ENCODE assay signal across 9 mouse cellular contexts in the genomic region with DNA sequence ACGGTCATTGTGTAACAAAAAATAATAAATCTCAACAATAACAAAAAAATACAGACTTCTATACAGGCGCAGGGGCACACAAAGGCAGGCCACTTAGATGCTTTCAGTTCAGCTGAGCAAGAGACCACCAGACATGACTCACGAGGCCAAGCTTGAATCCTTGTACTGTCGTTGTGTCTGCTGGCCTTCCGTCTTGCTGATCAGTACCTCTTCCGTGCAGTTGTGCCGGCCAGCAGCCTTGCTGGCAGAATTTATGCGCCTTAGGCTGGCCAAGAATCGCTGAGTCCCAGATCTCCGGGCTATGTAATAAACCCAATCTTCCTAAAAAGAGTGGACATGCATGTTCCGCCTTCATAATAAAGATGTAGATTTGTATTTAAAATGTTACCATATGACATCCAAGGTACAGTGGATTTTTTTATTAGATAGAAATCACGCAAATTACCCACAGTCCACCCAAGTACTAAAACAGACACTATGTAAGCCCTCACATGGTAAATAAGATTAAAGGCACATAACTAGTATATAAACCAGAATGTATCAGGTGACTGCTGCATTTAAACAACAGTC. TPM values are rescaled to one million over a fixed set of nuclear protein-coding genes. Genes with fewer than 3 reads are reported as not detected.
A peak's percentile ranks its signal among the peaks of the same experiment; 100 is the strongest.
DNase-seq lines count a peak whose midpoint lies in the region; ATAC-seq lines count a peak whose summit lies in the region.
"Had no signal": no experiment of that assay in that cellular context is flagged by ENCODE, and none has a peak within 500 bp of the region (broad histone marks: within the 10 kb centered on the region; RNA-seq: fewer than 3 reads in every experiment).

No protein-coding gene starts in this region.

- H3K4me2 ChIP-seq in embryonic facial prominence, embryonic 11.5 days (ENCODE audit: low read depth, low read length) = peak overlapping the region; percentile 99
- H3K4me2 ChIP-seq in midbrain, embryonic 13.5 days (replicated peaks) = peak overlapping the region; percentile 96

- no peaks in the 10 kb centered on the region for H3K36me3 ChIP-seq in embryonic facial prominence, embryonic 11.5 days (replicated peaks; ENCODE audit: control insufficient read depth, insufficient read depth, low read depth, low read length)
- peaks cover 38% of the 10 kb centered on the region for H3K36me3 ChIP-seq in hindbrain, embryonic 10.5 days
- peaks cover 26% of the 10 kb centered on the region for H3K36me3 ChIP-seq in midbrain, embryonic 13.5 days

- WGBS in embryonic facial prominence, embryonic 11.5 days = 59% methylated on average over 12 of the region's 12 CpGs
- 66% methylated on average over 12 of the region's 12 CpGs for WGBS in hindbrain, embryonic 10.5 days
- 59% methylated on average over 12 of the region's 12 CpGs for WGBS in midbrain, embryonic 13.5 days

- H3K27ac ChIP-seq in embryonic facial prominence, embryonic 11.5 days (replicated peaks; ENCODE audit: low read depth, low read length) = peak overlapping the region; percentile 76; the same call in 1 of the 2 replicates
- peak overlapping the region; percentile 95 for H3K27ac ChIP-seq in hindbrain, embryonic 10.5 days
- peak overlapping the region; percentile 85 for H3K27ac ChIP-seq in midbrain, embryonic 13.5 days

- H3K4me1 ChIP-seq in embryonic facial prominence, embryonic 11.5 days (ENCODE audit: control insufficient read depth, insufficient read depth, low read length) = no peaks in the 10 kb centered on the region
- peaks cover 17% of the 10 kb centered on the region for H3K4me1 ChIP-seq in hindbrain, embryonic 10.5 days (replicated peaks)
- H3K4me1 ChIP-seq in midbrain, embryonic 13.5 days (replicated peaks) = peaks cover 19% of the 10 kb centered on the region

- peak; percentile 18 for DNase-seq in kidney, postnatal 10 days
- no peak for DNase-seq in kidney, adult 9 months
- DNase-seq in embryonic facial prominence, embryonic 11.5 days (ENCODE audit: low spot score) = peak; percentile 8
- peak; percentile 6 for DNase-seq in hindbrain, embryonic 10.5 days (ENCODE audit: low spot score)
- DNase-seq in ovary, postnatal 10 days (ENCODE audit: low spot score) = no peak
- DNase-seq in layer of hippocampus, adult 18-20 months (ENCODE audit: low spot score in 2 of 2) = no peak
- DNase-seq in B cell, adult 2 months = no peak

- H3K9ac ChIP-seq in embryonic facial prominence, embryonic 11.5 days (replicated peaks; ENCODE audit: low read length) = peak overlapping the region; percentile 93
- peak overlapping the region; percentile 86 for H3K9ac ChIP-seq in midbrain, embryonic 13.5 days (replicated peaks)

- ATAC-seq in embryonic facial prominence, embryonic 11.5 days (replicated peaks; ENCODE audit: insufficient number of reproducible peaks, low FRiP score, low TSS enrichment, low read depth) = no peak
- ATAC-seq in midbrain, embryonic 13.5 days = 0 out of 2 replicates have a peak, but pooled peaks have one; percentile 28

- H3K27me3 ChIP-seq in embryonic facial prominence, embryonic 11.5 days (ENCODE audit: control insufficient read depth, insufficient read depth, low read length) = no peaks in the 10 kb centered on the region
- no peaks in the 10 kb centered on the region for H3K27me3 ChIP-seq in hindbrain, embryonic 10.5 days (ENCODE audit: insufficient read depth, poor library complexity, severe bottlenecking)
- H3K27me3 ChIP-seq in midbrain, embryonic 13.5 days = no peaks in the 10 kb centered on the region

- H3K9me3 ChIP-seq in embryonic facial prominence, embryonic 11.5 days (replicated peaks; ENCODE audit: control insufficient read depth, low read length) = no peaks in the 10 kb centered on the region
- no peaks in the 10 kb centered on the region for H3K9me3 ChIP-seq in hindbrain, embryonic 10.5 days
- H3K9me3 ChIP-seq in midbrain, embryonic 13.5 days = no peaks in the 10 kb centered on the region

- peak overlapping the region; percentile 56; the same call in 1 of the 2 replicates for H3K4me3 ChIP-seq in embryonic facial prominence, embryonic 11.5 days (ENCODE audit: low read depth, low read length)
- H3K4me3 ChIP-seq in hindbrain, embryonic 10.5 days = peak overlapping the region; percentile 70
- peak overlapping the region; percentile 54 for H3K4me3 ChIP-seq in midbrain, embryonic 13.5 days (replicated peaks)
- H3K4me3 ChIP-seq: myocyte had no signal

RNA-seq across cellular contexts. Expression of gene Wrb, which starts 13.4 kb away (rescaled TPM):
- polyA plus RNA-seq in embryonic facial prominence, embryonic 11.5 days (2014; fragmentation: Nextera tagmentation; extraction: Ambion mirVana) = 87.5 and 91.6 TPM in 2 replicates
- 115 and 117 TPM in 2 replicates for polyA plus RNA-seq in hindbrain, embryonic 10.5 days (2016; fragmentation: Nextera tagmentation; extraction: Ambion mirVana)
- 167 and 171 TPM in 2 replicates for polyA plus RNA-seq in midbrain, embryonic 13.5 days (2015; fragmentation: Nextera tagmentation; extraction: Ambion mirVana)
- total RNA-seq in layer of hippocampus, adult 18-20 months (2021) = 10 to 100 TPM; 69.8 to 85.4 TPM

RNA-seq across cellular contexts. Expression of gene Hmgn1, which starts 31.1 kb away (rescaled TPM):
- polyA plus RNA-seq in embryonic facial prominence, embryonic 11.5 days (2014; fragmentation: Nextera tagmentation; extraction: Ambion mirVana) = 1,073 and 1,266 TPM in 2 replicates
- 705 and 803 TPM in 2 replicates for polyA plus RNA-seq in hindbrain, embryonic 10.5 days (2016; fragmentation: Nextera tagmentation; extraction: Ambion mirVana)
- 509 and 559 TPM in 2 replicates for polyA plus RNA-seq in midbrain, embryonic 13.5 days (2015; fragmentation: Nextera tagmentation; extraction: Ambion mirVana)
- 10 to 100 TPM; 82.6 to 83.8 TPM for total RNA-seq in layer of hippocampus, adult 18-20 months (2021)

RNA-seq across cellular contexts. Expression of gene Lca5l, which starts 33.5 kb away (rescaled TPM):
- polyA plus RNA-seq in embryonic facial prominence, embryonic 11.5 days (2014; fragmentation: Nextera tagmentation; extraction: Ambion mirVana) = 1.1 and 1.5 TPM in 2 replicates
- 0.95 and 1.1 TPM in 2 replicates for polyA plus RNA-seq in hindbrain, embryonic 10.5 days (2016; fragmentation: Nextera tagmentation; extraction: Ambion mirVana)
- polyA plus RNA-seq in midbrain, embryonic 13.5 days (2015; fragmentation: Nextera tagmentation; extraction: Ambion mirVana) = 1.6 and 1.8 TPM in 2 replicates
- 1 to 10 TPM; 1.1 to 1.2 TPM for total RNA-seq in layer of hippocampus, adult 18-20 months (2021)

RNA-seq across cellular contexts. Expression of gene Sh3bgr, which starts 41.7 kb away (rescaled TPM):
- 1.4 and 3.5 TPM in 2 replicates for polyA plus RNA-seq in embryonic facial prominence, embryonic 11.5 days (2014; fragmentation: Nextera tagmentation; extraction: Ambion mirVana)
- 3.3 and 3.6 TPM in 2 replicates for polyA plus RNA-seq in hindbrain, embryonic 10.5 days (2016; fragmentation: Nextera tagmentation; extraction: Ambion mirVana)
- 1.3 and 1.7 TPM in 2 replicates for polyA plus RNA-seq in midbrain, embryonic 13.5 days (2015; fragmentation: Nextera tagmentation; extraction: Ambion mirVana)
- 1 to 10 TPM; 2.0 to 2.6 TPM for total RNA-seq in layer of hippocampus, adult 18-20 months (2021)

Comparison
In these comparisons a context has a peak if more than half of its experiments do, and no peak if none do; other contexts are left out.
1. DNase-seq: peak in kidney, postnatal 10 days (single experiment), embryonic facial prominence, embryonic 11.5 days (single experiment) and hindbrain, embryonic 10.5 days (single experiment); none in kidney, adult 9 months (single experiment), ovary, postnatal 10 days (single experiment), layer of hippocampus, adult 18-20 months (0 of 2) and B cell, adult 2 months (0 of 2).
2. Peak in every context shown above with its lines, with median percentiles within 50 percentile points of each other: H3K27ac ChIP-seq and H3K4me3 ChIP-seq.